Mouse (Mus musculus) embryo, embryonic 11.5 days (tissue): Measurements from ENCODE around the gene Soat1.
"Not testable (repeated sequence)": the region's sequence is repeated elsewhere in the genome, so short reads cannot be mapped to it uniquely, and the experiment has no call there.

Source experiments
- DNase-seq: peaks from one replicate; pipeline ENCODE4 v3.0.0-alpha.2; 2012; ENCODE audit warnings: low read depth, low spot score

Gene Soat1

GRCm38 (mm10) chr1:156473961-156474503 lies at the start of gene Soat1:
Gene Soat1 (minus strand): TSS chr1:156474331.
- DNase-seq: peak; percentile 87

DNA sequence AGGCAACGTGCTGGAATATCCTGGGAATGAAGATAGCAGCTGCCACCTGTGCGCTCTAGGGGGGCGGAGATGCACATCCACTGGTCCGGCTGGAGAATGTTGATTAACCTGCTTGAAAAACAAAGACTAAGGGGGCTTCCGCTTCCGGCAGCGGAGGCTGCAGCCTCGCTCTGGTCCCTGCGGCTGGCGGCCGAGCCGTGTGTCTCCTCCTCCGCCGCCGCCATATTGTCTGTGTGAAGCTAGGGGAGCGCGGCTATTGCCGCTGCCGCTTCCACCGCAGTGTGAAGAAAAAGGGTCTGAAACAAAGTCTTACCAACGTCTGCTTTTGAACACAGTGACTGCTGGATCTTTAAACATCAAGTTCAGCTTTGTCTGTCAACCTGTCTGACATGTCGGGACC lies 49.7 kb upstream of the Soat1 start, which contains the start of gene Gm10031:
Gm10031 (plus strand) TSS at position 171 of the 400 bp plus-strand sequence.
- not testable (repeated sequence) for DNase-seq

- no peak for DNase-seq
Observed at GRCm38 (mm10) chr1:156521796-156522517, 47.8 kb upstream of the Soat1 start.

DNA sequence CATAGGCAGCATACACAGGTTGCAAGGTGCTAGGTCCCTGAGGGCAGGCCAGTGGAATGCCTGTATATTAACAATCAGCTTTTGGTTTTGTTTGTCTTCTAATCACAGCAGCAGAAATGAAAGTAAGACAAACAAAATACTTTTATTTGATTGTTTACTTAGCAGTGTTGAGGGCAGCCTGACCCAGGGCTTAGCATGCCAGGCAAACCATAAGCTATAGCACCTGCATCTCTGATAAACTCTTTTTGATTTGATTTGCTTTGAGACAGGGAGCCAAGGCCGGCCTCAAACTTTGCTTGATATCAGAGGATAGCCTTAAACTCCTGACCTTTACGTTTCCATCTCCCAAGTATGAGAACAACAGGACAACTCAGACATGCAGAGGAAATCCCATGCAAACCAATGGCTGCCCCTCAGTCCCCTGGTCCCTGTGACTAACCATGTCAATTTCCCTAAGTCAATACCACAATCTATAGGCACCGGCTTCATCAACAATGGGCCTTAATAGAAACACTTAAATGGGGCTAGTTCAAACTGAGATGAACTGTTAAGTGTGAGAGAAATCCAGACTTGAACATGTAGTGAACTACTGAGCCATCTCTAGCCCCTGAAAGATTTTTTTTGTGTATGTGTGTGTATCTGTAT lies 46.1 kb upstream of the Soat1 start:
- DNase-seq: no peak

- DNase-seq: no peak
Observed at GRCm38 (mm10) chr1:156507753-156508152, 33.6 kb upstream of the Soat1 start.

- DNase-seq: no peak
Observed at GRCm38 (mm10) chr1:156505901-156506300, 31.8 kb upstream of the Soat1 start.

DNA sequence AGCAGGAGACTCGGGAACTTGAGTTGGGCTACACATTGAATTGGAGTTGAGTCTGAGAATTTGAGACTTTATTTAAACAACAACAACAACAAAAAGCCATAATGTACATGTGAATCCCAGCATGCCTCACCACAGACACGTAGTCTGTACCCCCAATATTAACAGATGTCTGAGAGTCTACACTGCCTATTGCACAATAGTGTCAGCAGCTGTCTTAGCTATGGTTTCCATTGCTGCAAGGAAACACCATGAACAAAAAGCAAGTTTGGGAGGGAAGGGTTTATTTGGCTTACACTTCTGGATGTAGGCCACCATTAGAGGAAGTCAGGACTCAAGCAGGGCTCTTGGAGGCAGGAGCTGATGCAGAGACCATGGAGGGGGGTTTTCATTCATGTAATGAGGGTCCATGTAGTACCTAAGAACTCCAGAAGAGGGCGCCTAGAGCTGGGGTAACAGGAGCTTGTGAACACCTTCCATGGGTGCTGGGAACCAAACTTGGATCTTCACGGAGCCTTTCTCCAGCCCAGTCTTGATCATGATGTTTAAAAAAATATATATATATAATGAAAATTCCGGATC lies 30.9 kb upstream of the Soat1 start:
- DNase-seq: no peak

- no peak for DNase-seq
Observed at GRCm38 (mm10) chr1:156496910-156497309, 22.8 kb upstream of the Soat1 start.

DNA sequence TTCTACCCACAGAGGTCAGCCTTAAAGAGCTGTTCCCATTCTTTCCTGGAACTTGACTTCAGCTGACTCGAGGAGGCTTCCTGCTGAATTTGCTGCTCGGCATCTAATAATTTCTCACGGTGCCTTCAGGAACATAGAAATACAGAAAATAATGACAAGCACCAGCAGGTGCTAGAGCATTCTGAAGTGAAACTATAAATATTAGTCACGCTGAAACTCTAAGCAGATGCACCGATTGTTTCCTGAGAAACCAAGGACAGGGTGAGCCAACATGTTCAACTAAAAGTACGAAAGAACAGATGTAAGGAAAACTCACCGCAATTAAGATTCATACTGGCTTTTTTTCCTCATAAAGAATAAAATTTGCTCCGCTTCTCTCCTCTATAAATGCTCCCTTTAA lies 20.9 kb upstream of the Soat1 start:
- no peak for DNase-seq

- DNase-seq: no peak
Observed at GRCm38 (mm10) chr1:156491226-156491796, 17.2 kb upstream of the Soat1 start.

GRCm38 (mm10) chr1:156488031-156488430 lies 13.9 kb upstream of the Soat1 start:
- DNase-seq: no peak

GRCm38 (mm10) chr1:156487498-156487897 lies 13.4 kb upstream of the Soat1 start:
- DNase-seq: no peak

DNA sequence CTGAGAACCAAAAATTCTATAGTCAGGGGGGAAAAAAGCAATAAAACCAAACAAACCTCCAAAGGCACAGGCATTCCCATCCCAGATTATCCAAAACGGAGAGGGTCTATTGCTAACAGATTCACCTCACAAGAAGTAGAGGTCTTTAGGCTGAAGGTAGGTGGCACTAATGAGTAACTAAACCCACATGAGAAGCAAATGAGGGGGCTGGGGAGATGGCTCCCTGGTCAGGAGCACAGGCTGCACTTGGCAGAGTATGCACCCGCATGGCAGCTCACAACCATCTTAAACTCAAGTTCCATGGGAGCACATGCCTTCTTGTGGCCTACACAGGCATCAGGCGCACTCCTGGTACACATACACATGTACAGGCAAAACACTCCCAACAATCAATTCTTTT lies 7.7 kb upstream of the Soat1 start:
- no peak for DNase-seq

DNA sequence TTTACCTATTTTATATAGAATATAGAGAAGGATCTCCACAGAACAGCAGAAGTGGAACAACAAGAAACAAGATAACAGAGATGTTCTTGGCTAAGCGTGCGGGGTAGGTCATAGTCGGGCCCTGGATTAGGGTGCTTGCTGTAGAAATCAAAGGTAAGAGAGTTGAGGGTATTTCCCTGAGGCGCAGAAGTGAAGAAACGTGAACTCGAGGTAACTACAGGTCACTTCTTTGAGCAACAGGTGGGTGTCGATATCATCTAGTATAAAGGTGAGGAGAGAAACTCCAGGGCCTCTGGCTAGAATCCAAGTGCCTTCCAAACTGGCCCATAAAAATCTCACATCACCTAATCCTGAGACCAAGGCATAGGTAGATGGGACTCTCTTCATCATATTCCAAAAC lies 2.4 kb upstream of the Soat1 start:
- DNase-seq: no peak

GRCm38 (mm10) chr1:156476016-156476415 lies 1.9 kb upstream of the Soat1 start:
- DNase-seq: no peak

DNA sequence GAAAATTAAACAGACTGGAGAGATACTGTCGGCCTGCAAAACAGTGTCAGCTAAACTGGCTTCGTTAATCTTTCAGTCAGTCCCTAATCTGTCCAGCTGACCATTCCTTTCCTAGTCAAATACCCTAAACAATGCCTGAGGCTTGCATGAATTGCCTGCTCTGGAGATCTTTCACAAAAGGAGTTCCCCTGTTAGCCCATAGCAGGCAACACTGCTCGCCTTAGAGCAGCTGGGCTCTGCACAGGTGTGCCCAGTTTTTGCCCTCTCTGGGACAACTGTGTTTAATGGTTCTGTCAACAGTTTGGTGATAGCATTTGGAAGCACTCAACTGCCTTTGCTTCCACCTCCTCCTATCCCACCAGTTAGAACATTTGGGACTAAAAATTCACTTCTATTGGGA lies 723 bp upstream of the Soat1 start:
- DNase-seq: no peak

GRCm38 (mm10) chr1:156473003-156473402 lies 1.1 kb downstream of the Soat1 start:
- no peak for DNase-seq

GRCm38 (mm10) chr1:156471955-156472354 lies 2.2 kb downstream of the Soat1 start:
- no peak for DNase-seq

DNA sequence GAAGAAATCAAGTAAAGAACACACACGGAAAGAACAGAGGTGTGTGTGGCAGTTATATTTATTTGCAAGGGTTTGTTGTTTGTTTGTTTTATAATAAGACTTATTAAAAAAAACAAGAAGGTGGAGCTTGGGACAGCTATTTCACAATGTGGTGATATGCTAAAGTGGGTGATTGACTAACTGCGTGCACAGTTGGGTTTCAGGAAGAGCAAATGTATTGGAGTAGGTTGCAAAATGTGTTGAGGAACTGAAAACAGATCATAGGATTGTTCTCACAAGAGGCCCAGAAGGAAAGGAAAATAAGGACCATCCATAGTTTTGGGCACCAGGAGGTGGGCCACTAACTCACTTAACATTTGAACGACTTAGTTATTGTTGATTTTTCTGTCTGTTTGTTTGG lies 3.1 kb downstream of the Soat1 start:
- DNase-seq: no peak

DNA sequence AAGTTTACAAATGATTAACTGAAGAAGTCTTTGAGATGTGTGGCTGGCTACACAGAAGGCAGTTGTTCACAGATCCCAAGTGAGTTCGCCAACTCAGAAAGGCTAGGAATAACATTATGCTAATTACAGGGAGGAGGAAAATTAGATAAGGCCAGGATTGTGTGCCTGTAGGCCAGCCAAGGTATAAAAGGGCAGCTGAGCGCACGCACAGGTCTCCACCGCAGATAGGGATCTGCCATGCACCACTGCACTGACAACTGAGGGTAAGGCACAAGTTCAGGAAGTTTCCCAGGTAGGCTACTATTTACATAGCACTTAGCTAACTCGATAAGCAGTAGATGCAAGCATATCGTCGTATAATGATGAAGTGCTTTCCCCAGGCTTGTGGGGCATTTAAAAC lies 3.6 kb downstream of the Soat1 start:
- DNase-seq: no peak

GRCm38 (mm10) chr1:156468576-156468975 lies 5.6 kb downstream of the Soat1 start:
- no peak for DNase-seq

DNA sequence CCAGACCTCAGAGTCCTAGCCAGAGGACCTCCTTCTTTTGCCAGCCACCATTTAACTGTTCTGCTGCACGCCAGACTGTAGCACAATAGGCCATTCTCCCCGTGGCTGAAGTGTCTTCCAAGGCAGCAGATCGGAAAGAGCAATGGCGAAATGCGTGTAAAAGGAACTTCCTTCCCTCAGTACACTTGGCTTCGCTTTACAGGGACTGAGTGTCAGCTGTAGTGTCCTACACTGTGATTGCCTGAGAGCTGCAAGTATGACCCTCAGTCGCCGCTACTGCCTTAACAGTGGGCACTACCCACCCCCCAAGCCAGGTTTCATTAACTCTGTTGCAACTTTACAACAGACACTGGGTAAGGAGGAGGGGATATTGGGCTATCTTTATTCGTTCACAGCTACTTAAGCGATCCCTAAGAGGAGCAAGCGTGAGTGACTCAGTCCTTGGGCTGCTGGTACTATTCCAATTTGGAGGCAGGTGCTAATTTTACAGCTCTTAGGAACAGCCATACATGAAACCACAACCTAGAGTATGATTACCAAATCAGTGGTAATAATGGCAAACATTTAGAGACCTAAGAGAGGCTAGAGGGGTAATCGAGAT lies 6.4 kb downstream of the Soat1 start:
- no peak for DNase-seq
